Mouse (Mus musculus) hindbrain, postnatal 0 days (tissue): ENCODE measurements around the gene Mup21. TPM values are rescaled to one million over a fixed set of nuclear protein-coding genes. Genes with fewer than 3 reads are reported as not detected.
"Not testable (repeated sequence)": the region's sequence is repeated elsewhere in the genome, so short reads cannot be mapped to it uniquely, and the experiment has no call there.

Experiments used
- ATAC-seq: fragments of 200-750 bp; cut with Nextera tagmentation; 2 replicates; pipeline ENCODE4 v1.8.0; 2017; ENCODE audit warnings: mild to moderate bottlenecking, moderate TSS enrichment, moderate library complexity
- DNase-seq: peaks from one replicate; pipeline ENCODE4 v3.0.0-alpha.2; 2015; ENCODE audit warnings: low spot score
- H3K27ac ChIP-seq: fragments of 300-500 bp; sonication (generic); 2 replicates; pipeline ENCODE4 v1.5.1; 2014; ENCODE audit warnings: mild to moderate bottlenecking
- H3K27me3 ChIP-seq: fragments of 300-500 bp; sonication (generic); 2 replicates; pipeline ENCODE4 v1.6.1; 2014; ENCODE audit warnings: low read length, mixed read lengths; ENCODE audit not compliant: insufficient read depth
- H3K36me3 ChIP-seq: fragments of 300-500 bp; sonication (generic); 2 replicates; pipeline ENCODE4 v1.6.1; 2014; ENCODE audit warnings: low read length, mixed read lengths; ENCODE audit not compliant: insufficient read depth
- H3K4me1 ChIP-seq: fragments of 300-500 bp; sonication (generic); 2 replicates; pipeline ENCODE4 v1.6.1; 2014; ENCODE audit warnings: antibody characterized with exemption, low read length, mixed read lengths; ENCODE audit not compliant: insufficient read depth
- H3K4me2 ChIP-seq: fragments of 300-500 bp; sonication (generic); 2 replicates; pipeline ENCODE4 v1.6.1; 2014; ENCODE audit warnings: low read depth, mild to moderate bottlenecking, low read length, moderate library complexity, mixed read lengths
- H3K4me3 ChIP-seq: fragments of 300-500 bp; sonication (generic); 2 replicates; pipeline ENCODE4 v1.5.1; 2014; ENCODE audit warnings: low read length
- H3K9ac ChIP-seq: fragments of 300-500 bp; sonication (generic); replicated peaks from 2 replicates; pipeline ENCODE4 v1.6.1; 2014; ENCODE audit warnings: mild to moderate bottlenecking, low read length, moderate library complexity, mixed read lengths
- H3K9me3 ChIP-seq: fragments of 300-500 bp; sonication (generic); 2 replicates; pipeline ENCODE4 v1.6.1; 2016; ENCODE audit warnings: low read length, mixed read lengths
- CTCF ChIP-seq: IDR thresholded peaks from 2 replicates; pipeline ENCODE4 v1.5.1; 2016; ENCODE audit warnings: antibody characterized with exemption, control low read depth, low read depth
- WGBS: fragments of 180-500 bp; shearing (Covaris S2); extraction: QIAGEN DNeasy Blood & Tissue Kit; methylation state at CpG from one replicate; pipeline ENCODE4 v1.1.7; 2014; 5-methylcytosine and 5-hydroxymethylcytosine counted together
- polyA plus RNA-seq: library from polyadenylated mRNA; unstranded; fragments of >200 nt; fragmentation: Nextera tagmentation; extraction: Ambion mirVana; gene quantifications from 2 replicates; pipeline ENCODE4 v1.2.1, GENCODE M21; 2015
- total RNA-seq: library from RNA; depleted of rRNA; stranded (reverse); fragments of >200 nt; gene quantifications from 2 replicates; pipeline ENCODE4 v1.2.3, GENCODE M21; 2014; rRNA removed

Gene Mup21
- total RNA-seq = not detected in 2 replicates
- not detected in 2 replicates for polyA plus RNA-seq

GRCm38 (mm10) chr4:62150811-62151210 is at the start of gene Mup21:
TSS of gene Mup21 (minus strand) at chr4:62150863.
- Histone ChIP-seq H3K36me3 (no peaks in the 10 kb centered on the region), H3K27me3 (no peaks in the 10 kb centered on the region), H3K27ac (no peak within 1 kb of the TSS), H3K9ac (no peak within 1 kb of the TSS), H3K4me1 (no peaks in the 10 kb centered on the region), H3K4me2 (no peak within 1 kb of the TSS), H3K9me3 (0 out of 2 replicates have a peak, but pooled peaks cover 2% of the 10 kb centered on the region), H3K4me3 (no peak within 1 kb of the TSS)
- TF ChIP-seq CTCF = no peak
- DNase-seq (no peak), ATAC-seq (no peak)
- 77% methylated on average over 2 of the region's 2 CpGs for WGBS

GRCm38 (mm10) chr4:62199923-62200529 is 49.4 kb upstream of the Mup21 start:
- H3K9me3 ChIP-seq = no peaks in the 10 kb centered on the region
- H3K4me2 ChIP-seq = no peak overlapping the region
- H3K4me3 ChIP-seq = no peak overlapping the region
- TF ChIP-seq CTCF = no peak
- H3K9ac ChIP-seq = no peak overlapping the region
- WGBS = 97% methylated on average over 7 of the region's 7 CpGs
- no peak for DNase-seq
- H3K27me3 ChIP-seq = no peaks in the 10 kb centered on the region
- no peak for ATAC-seq
- H3K27ac ChIP-seq = no peak overlapping the region
- H3K4me1 ChIP-seq = no peaks in the 10 kb centered on the region
- H3K36me3 ChIP-seq = peaks cover 42% of the 10 kb centered on the region

- H3K36me3 ChIP-seq = peaks cover 30% of the 10 kb centered on the region
- no peak overlapping the region for H3K27ac ChIP-seq
- H3K4me1 ChIP-seq = no peaks in the 10 kb centered on the region
- no peaks in the 10 kb centered on the region for H3K27me3 ChIP-seq
- no peak overlapping the region for H3K4me3 ChIP-seq
- no peak for ATAC-seq
- H3K9me3 ChIP-seq = peaks cover 48% of the 10 kb centered on the region
- no peak overlapping the region for H3K4me2 ChIP-seq
- DNase-seq = no peak
- no peak for TF ChIP-seq CTCF
- no peak overlapping the region for H3K9ac ChIP-seq
These were observed 38.1 kb upstream of the Mup21 start for GRCm38 (mm10) chr4:62188778-62189177.

GRCm38 (mm10) chr4:62177282-62177681 is 26.6 kb upstream of the Mup21 start:
- WGBS = 49% methylated on average over 5 of the region's 5 CpGs
- H3K9me3 ChIP-seq = no peaks in the 10 kb centered on the region
- no peaks in the 10 kb centered on the region for H3K36me3 ChIP-seq
- peak; percentile 77 for TF ChIP-seq CTCF
- H3K4me2 ChIP-seq = no peak overlapping the region
- ATAC-seq (no peak), DNase-seq (peak; percentile 45)
- H3K4me1 ChIP-seq = no peaks in the 10 kb centered on the region
- H3K27me3 ChIP-seq = no peaks in the 10 kb centered on the region
- no peak overlapping the region for H3K27ac ChIP-seq
- no peak overlapping the region for H3K9ac ChIP-seq
- H3K4me3 ChIP-seq = no peak overlapping the region

GRCm38 (mm10) chr4:62174471-62174870 is 23.8 kb upstream of the Mup21 start:
- no peak for DNase-seq
- no peaks in the 10 kb centered on the region for H3K36me3 ChIP-seq
- no peak overlapping the region for H3K4me3 ChIP-seq
- H3K4me2 ChIP-seq = no peak overlapping the region
- TF ChIP-seq CTCF = no peak
- no peak overlapping the region for H3K27ac ChIP-seq
- WGBS = 90% methylated on average over 4 of the region's 4 CpGs
- H3K9ac ChIP-seq = no peak overlapping the region
- no peaks in the 10 kb centered on the region for H3K9me3 ChIP-seq
- H3K27me3 ChIP-seq = no peaks in the 10 kb centered on the region
- no peaks in the 10 kb centered on the region for H3K4me1 ChIP-seq
- no peak for ATAC-seq

GRCm38 (mm10) chr4:62167636-62168035 is 17.0 kb upstream of the Mup21 start:
- not testable (repeated sequence) for H3K27ac ChIP-seq, H3K4me3 ChIP-seq, H3K27me3 ChIP-seq, H3K9me3 ChIP-seq, H3K36me3 ChIP-seq, H3K4me2 ChIP-seq, ATAC-seq, H3K9ac ChIP-seq, H3K4me1 ChIP-seq, DNase-seq
- 92% methylated on average over 13 of the region's 13 CpGs for WGBS

GRCm38 (mm10) chr4:62158401-62158800 is 7.7 kb upstream of the Mup21 start:
- no peak for TF ChIP-seq CTCF
- Histone ChIP-seq H3K9me3 (no peaks in the 10 kb centered on the region), H3K27me3 (no peaks in the 10 kb centered on the region), H3K4me1 (no peaks in the 10 kb centered on the region), H3K4me3 (no peak overlapping the region), H3K27ac (no peak overlapping the region), H3K36me3 (no peaks in the 10 kb centered on the region), H3K9ac (no peak overlapping the region), H3K4me2 (no peak overlapping the region)
- WGBS = 76% methylated on average over 1 of the region's 1 CpGs
- DNase-seq (no peak), ATAC-seq (no peak)
